Mouse (Mus musculus) megakaryocyte, embryonic 14.5 days (primary cell): ENCODE measurements around the gene Hist1h4k.
"Not testable (repeated sequence)": the region's sequence is repeated elsewhere in the genome, so short reads cannot be mapped to it uniquely, and the experiment has no call there.

Experiments used
- FLI1 ChIP-seq: IDR thresholded peaks from 2 replicates; pipeline ENCODE4 v1.6.1; 2012; ENCODE audit warnings: low read length, inconsistent platforms, mixed read lengths
- GATA1 ChIP-seq: IDR thresholded peaks from 3 replicates; pipeline ENCODE4 v1.6.1; 2012; ENCODE audit warnings: mixed read lengths, low read length, inconsistent platforms, borderline replicate concordance

DNA sequence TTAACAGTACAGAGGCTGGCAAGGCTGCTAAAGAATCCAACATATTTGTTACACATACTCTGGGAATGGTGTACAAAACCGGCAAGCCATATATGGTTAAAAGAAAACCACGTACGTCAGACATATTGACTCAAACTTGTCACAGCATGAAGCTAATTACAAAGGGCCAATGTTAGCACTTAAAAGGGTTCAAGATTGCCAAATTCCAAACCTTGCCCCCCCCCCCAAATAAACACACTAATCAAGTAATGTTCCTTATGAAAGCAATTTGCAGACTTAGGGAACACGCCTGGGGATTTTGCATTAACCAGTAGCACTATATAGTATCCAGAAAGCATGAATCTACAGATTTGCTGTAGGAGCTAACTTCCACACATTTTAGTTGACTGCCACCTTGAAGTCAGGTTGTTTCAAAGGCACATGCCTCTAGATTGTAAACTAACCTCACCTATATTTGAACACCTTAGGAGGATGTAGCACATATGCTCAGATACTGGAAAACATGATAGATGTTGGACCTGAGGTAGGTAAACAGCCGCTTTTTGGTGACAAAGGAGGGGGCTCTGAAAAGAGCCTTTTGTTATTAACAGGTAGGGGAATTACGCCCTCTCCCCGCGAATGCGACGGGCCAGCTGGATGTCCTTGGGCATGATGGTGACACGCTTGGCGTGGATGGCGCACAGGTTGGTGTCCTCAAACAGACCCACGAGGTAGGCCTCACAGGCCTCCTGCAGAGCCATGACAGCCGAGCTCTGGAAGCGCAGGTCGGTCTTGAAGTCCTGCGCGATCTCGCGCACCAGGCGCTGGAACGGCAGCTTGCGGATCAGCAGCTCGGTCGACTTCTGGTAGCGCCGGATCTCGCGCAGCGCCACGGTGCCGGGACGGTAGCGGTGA, 32.3 kb upstream of the Hist1h4k start:
- not testable (repeated sequence) for TF ChIP-seq GATA1, FLI1
